Mouse (Mus musculus) urinary bladder, postnatal 36 days (tissue): ENCODE results near the gene Dnajc28.
"Not testable (repeated sequence)": the region's sequence is repeated elsewhere in the genome, so short reads cannot be mapped to it uniquely, and the experiment has no call there.

ENCODE experiments used
- DNase-seq, 2 experiments: peaks; one replicate each; pipeline ENCODE4 v3.0.0; 2022; ENCODE audit warnings: low spot score in 2 of 2, mixed read lengths in 1 of 2

The Dnajc28 gene

DNA sequence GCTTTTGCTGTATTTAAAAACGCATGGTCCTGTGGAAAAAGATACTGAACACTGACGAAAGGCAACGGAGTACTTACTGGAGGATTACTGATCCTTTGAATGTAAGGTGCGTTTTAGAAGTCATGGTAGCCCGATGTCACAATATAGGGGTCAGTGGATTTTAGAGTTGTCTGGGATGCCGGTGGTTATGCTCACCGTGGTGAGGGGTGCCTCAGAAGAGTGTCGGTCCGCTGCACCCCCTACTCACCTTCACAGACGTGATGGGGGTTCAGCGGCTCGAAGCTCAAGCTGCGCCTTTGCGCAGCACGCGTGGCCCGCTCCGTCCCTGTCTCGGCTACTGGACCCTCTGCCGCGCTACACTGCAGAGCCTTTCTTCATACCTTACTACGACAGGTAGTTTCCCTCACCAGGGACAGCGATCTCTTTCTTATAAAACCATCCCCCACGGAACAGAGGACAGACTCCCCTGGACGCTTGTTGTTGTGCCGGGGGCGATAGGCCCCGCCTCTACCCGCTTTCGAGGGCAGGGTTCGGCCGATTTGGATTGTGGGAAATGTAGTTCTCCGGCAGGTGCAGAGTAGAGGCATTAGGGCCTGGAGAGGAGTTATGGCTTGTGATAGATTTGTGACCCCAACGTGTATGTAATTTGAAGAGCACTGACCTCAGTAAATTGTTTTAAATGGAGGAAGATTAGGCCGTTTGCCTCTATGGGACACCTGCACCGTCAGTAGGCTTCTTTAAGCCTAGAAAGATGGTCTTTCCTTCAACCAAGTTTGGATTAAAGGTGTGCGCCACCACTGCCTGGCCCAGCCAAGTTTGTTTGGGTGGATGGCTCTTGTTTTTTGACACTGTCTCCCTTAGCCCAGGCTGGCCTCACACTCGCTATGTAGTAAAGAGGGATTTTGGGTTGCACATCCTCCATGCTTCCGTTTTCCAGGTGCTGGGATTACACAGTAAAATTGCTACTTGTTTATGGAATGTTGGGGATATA, at the start of gene Dnajc28:
Gene Dnajc28, minus strand, starts transcription at position 516 of the 991 bp plus-strand sequence.
- DNase-seq = peak; percentile 75 to 78

- DNase-seq = no peak
These were observed 45.0 kb upstream of the Dnajc28 start for GRCm38 (mm10) chr16:91663795-91664194.

GRCm38 (mm10) chr16:91662336-91662735, 43.5 kb upstream of the Dnajc28 start:
- no peak for DNase-seq

DNA sequence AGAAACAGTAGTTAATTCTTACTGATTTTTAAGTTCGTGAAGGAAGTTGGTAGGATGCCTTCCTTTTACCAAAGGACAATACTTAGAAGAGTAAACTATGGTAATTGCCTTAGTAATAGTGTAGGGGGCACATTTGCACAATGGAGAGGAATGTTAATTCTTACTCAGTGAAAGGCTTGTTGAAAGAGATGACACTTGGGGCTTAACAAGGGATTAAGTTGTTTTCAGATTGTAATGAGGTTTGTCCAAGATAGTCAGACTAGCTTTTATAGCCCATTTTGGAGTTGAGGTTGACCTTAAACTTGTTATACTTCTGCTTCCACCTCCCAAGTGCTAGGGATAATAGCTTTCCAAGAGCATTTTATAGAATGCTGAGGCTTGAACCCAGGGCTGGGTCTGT, 42.6 kb upstream of the Dnajc28 start:
- no peak for DNase-seq

- DNase-seq = no peak
These were observed 41.0 kb upstream of the Dnajc28 start for GRCm38 (mm10) chr16:91659798-91660197.

DNA sequence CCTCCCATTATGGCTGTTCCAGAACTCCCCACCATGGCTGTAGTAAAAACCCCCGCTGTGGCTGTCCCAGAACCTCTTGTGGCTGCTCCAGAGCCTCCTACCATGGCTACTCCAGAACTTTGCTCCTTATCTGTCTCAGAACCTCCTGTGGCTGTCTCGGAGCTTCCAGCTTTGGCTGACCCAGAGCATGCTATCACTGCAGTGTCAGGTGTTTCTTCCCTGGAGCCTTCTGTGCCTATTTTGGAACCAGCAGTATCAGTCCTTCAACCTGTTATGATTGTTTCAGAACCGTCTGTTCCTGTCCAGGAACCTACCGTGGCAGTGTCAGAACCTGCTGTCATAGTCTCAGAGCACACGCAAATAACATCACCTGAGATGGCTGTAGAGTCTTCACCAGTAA, 39.6 kb upstream of the Dnajc28 start:
- DNase-seq = no peak

DNA sequence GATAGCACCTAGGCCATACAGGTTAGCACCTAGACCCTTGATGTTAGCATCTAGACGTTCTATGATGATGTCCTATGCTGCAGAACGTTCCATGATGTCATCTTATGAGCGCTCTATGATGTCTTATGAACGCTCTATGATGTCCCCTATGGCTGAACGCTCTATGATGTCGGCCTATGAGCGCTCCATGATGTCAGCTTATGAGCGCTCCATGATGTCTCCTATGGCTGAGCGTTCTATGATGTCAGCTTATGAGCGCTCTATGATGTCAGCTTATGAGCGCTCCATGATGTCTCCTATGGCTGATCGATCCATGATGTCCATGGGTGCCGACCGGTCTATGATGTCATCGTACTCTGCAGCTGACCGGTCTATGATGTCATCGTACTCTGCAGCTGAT, 38.5 kb upstream of the Dnajc28 start:
- DNase-seq = no peak

- DNase-seq = no peak
These were observed 36.5 kb upstream of the Dnajc28 start for GRCm38 (mm10) chr16:91655285-91655684.

GRCm38 (mm10) chr16:91652191-91652590, 33.4 kb upstream of the Dnajc28 start:
- DNase-seq = no peak

DNA sequence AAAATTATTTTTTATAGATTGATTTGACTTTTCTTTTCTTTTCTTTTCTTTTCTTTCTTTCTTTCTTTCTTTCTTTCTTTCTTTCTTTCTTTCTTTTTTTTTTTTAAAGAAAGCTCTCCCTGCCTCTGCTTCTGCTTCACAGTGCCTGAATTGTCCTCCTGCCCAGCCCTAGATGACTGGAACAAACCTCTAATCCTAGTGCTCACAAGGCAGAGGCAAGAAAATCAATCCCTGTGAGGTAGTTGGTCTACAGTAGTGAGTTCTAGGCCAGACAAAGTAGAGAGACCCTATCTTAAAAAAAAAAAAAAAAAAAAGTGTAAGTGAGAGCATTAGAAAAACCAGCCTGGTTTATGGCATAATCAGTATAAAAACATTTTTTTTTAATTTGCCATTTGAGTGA, 31.0 kb upstream of the Dnajc28 start:
- no peak for DNase-seq

- no peak for DNase-seq
These were observed 30.4 kb upstream of the Dnajc28 start for GRCm38 (mm10) chr16:91649246-91649645.

DNA sequence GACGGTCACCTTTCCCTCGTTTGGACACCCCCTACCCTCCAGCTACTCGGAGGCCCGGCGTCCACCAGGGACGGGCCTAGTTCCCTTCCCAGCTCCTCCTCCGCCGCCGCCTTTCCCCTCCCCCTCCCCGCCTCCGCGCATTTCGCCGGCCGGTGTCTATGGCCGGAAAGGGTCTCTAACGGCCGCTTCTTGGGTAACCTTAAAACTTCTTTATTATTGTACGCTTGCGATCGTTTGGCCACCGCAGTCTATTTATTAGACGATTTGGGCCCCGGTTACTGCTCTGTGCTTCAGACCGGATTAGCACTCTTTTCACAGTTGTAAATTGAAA, 29.4 kb upstream of the Dnajc28 start:
- peak; percentile 77 to 83 for DNase-seq

DNA sequence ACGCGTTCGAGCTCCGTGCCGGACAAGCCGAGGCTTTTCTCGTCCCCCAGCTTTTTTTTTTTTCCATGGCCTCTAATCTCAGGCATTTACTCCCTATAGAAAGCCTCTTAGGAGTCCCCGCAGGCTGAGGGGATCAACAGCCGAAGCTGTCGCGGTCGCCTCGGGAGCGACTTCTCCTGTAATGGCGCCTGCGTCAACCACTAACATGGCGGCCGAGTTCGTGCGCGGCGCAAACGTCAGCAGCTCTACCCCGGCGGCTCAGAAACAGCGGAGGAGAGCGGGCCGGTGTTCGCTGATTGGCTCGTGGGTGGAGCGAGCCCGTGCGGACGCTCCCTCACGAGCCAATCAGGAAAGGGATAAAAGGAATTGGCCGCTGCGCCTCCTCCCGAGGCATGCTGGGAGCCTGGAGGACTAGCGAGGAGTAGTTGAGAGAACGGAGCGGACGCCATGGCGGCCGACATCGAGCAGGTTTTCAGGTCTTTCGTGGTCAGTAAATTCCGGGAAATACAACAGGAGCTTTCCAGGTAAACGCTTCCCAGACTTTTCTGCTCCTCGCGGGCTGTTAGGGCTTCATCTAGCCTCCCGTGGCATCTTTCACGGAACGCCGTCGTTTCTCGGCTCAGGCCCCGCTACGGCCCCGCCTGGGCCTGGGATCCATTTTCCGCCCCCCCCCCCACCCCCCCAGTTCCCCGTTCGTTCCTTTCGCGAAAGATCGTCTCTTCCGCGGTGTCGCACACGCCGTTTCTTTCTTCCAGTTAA, 28.8 kb upstream of the Dnajc28 start, which contains the start of gene Son:
Gene Son, plus strand, starts transcription at position 46 of the 759 bp plus-strand sequence.
- peak; percentile 85 to 97 for DNase-seq

- peak; percentile 92 to 95 for DNase-seq
These were observed 28.0 kb upstream of the Dnajc28 start, which contains the start of gene Gart for GRCm38 (mm10) chr16:91646681-91647419. TSS of gene Gart (minus strand) at chr16:91646952.

DNA sequence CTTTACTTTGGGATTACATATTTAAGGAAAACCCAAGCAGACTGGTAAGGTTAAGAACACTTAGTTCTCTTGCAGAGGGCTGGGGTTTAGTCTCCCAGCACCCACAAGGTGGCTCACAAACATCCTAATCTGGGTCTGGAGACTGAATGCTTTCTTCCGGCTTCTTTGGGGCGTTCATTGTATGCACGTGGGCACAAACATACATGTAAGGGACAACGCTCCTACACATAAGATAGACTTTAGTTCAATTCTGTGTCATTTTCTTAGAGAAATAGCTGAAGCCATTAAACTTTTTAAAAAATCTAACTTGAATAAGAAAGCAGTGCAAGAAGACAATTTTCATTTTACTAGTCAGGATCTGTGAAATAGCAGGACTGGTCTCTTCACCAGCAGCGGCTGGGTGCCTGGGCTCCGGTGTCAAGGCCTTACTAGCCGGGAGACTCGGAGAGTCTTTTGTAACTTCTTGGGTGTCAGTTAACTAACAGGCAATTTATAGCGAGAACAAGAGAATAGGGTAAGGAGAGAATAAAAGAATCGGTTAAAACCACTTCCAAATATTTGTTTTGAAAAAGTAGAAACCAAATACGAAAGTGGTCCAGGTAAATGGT, 27.3 kb upstream of the Dnajc28 start:
- no peak for DNase-seq

DNA sequence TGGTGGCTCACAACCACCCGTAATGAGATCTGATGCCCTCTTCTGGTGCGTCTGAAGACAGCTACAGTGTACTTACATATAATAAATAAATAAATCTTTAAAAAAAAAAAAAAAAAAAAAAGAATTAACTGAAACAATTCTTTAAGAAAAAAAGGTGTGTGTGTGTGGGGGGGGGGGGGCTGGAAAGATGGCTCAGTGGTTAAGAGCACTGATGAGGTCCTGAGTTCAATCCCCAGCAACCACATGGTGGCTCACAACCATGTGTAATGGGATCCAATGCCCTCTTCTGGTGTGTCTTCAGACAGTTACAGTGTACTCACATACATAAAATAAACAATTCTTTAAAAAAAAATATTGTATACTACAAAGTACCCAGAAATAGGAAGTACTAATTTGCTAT, 26.6 kb upstream of the Dnajc28 start:
- not testable (repeated sequence) for DNase-seq

- DNase-seq = no peak
These were observed 26.1 kb upstream of the Dnajc28 start for GRCm38 (mm10) chr16:91644901-91645300.

DNA sequence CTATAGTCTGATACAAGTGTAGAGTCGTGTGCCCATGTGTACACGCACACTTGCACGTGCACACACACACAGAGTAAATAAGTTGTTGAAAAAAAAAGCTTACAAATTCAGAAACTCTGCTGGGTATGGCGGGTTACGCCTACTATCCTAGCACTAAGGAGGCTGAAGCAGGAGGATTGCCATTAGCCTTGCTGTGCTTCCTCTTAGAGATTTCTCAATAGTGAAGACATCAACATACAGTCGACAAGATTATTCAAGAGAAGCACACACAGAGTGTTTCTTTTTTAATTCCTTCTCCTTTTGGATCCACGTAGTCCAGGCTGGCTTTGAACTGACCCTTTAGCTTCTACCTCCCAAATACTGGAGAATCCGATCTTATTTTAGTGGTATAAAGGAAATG, 21.3 kb upstream of the Dnajc28 start:
- DNase-seq = no peak

- no peak for DNase-seq
These were observed 20.8 kb upstream of the Dnajc28 start for GRCm38 (mm10) chr16:91639636-91640035.

DNA sequence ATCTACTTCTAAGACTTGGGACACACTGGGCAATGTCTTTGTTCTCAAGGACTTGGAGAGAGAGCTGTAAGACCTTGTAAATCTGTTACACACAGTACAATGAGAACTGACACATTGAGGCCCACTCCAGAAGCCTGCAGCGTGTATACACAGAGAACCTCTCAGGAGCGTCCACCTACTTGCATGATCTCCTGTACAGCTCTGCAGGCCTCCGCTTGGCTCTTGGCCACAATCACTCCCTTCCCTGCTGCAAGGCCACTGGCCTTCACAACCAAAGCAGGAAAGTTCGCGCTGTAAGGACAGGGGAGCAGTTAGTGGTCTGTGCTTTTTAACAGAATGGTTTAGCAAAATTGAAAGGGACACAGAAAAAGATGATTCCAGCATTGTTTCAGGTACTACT, 20.3 kb upstream of the Dnajc28 start:
- no peak for DNase-seq

GRCm38 (mm10) chr16:91633641-91634040, 14.8 kb upstream of the Dnajc28 start:
- DNase-seq = no peak
